Mouse (Mus musculus) regulatory T cell (primary cell): ENCODE results near the gene P2rx3.

ENCODE experiments used
- in situ Hi-C: fragments of 300-600 bp; cut with MboI, MseI; formaldehyde crosslinking; loops from one replicate; pipeline ENCODE4 v1.15.1; 2025; ENCODE audit warnings: high pct_unique_total_duplicates

P2rx3 gene

GRCm38 (mm10) chr2:84999486-85000181 is 37.6 kb downstream of the P2rx3 start:
- in situ Hi-C loops = no loop called here

- in situ Hi-C loops = no loop called here
These were observed 40.9 kb downstream of the P2rx3 start for GRCm38 (mm10) chr2:84996376-84996775.

DNA sequence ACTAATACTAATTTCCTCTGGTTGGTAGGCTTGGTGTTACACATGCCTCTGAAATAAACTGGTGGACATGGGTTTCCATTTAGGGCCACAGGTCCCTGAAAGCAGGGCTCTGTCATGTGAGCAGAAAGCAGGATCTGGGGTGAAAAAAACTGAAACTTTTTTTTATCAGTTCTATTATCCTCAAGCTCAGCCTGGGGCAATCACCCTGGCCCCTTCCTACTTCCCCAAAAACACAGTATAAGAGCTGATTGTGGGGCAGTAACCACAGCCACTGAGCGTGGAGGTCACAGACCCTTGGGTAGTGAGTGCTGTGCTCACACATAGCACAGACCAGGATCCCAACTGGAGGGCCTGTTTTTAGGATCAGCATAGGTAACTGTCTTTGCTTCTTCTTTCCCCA is 49.3 kb downstream of the P2rx3 start, which contains the start of gene Prg3:
Prg3 (plus strand) TSS at position 286 of the 400 bp plus-strand sequence.
- in situ Hi-C loops = no loop called here

GRCm38 (mm10) chr2:84980188-84980587 is 57.1 kb downstream of the P2rx3 start, which contains the start of gene Prg2:
TSS of gene Prg2 (plus strand) at chr2:84980461.
- in situ Hi-C loops = no loop called here

GRCm38 (mm10) chr2:84975580-84975979 is 61.7 kb downstream of the P2rx3 start:
- in situ Hi-C loops = no loop called here

DNA sequence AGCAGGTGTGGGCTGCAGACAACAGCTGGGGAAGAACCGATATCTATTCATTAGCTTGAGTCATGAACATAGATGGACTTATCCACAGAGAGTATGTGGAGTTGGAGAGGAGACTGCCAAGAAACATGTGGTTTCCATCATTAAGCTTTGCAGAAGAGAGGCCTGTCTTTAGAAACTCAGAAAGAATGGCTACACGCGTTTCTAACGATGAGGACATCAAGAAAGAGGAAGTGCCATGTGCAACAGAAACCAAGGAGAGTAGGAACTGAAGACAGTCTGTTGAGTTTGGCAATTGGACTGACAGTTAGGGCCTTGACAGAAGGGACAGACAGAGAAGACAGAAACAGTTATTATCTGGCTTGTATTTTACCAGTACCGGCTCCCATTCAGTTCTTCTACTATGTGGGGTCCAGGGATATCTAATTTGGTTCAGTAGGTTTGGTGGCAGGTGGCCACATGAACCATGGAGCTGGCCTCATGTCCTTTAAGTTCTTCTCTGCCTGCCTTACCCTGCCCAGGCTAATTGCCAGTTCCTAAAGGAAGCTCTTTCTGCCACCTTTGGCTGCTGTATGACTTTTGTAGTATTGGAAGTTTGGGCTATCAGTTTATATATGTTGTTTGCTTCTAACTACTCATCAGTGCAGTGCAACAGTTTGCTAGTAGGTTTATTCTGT is 69.8 kb downstream of the P2rx3 start:
- in situ Hi-C loops = no loop called here

GRCm38 (mm10) chr2:84964111-84964801 is 73.0 kb downstream of the P2rx3 start:
- in situ Hi-C loops = no loop called here

- in situ Hi-C loops = no loop called here
These were observed 74.3 kb downstream of the P2rx3 start for GRCm38 (mm10) chr2:84962906-84963507.

GRCm38 (mm10) chr2:84961901-84962300 is 75.4 kb downstream of the P2rx3 start:
- in situ Hi-C loops = no loop called here

- in situ Hi-C loops = no loop called here
These were observed 76.0 kb downstream of the P2rx3 start for GRCm38 (mm10) chr2:84961300-84961699.

DNA sequence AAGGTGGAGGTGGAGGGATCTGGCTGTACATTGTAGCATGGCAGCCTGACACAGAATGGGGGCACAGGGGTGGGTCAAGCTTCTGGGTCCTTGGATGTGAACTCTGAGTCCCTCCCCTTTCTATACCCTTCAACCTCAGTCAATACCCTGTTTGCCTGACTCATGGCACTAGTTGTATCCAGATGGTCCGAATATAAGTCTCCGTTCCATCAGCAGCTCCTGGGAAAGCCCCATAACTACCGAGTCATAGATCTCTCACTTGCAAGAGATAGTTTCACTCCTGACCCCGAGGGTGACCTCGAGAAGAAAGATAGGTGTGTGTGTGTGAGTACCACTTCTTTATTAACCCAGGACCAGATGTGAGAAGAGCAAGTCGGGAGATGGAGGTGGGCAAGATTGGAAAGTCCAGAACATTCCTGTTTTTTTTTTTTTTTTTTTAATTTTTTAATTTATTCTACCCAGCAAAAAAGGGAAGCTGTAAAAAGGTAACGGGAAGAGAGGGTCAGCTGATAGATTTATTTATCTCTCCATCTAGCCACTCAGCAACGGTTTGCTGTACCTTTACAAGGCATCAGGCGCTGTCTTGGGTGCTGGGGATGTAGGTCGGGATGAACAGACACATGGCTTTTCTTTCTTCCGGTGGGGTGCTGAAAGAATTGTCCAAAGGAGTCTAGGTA is 78.5 kb downstream of the P2rx3 start:
- in situ Hi-C loops = loop anchor here (5.0 to 10.0 kb wide), 2 partner anchors 86 to 1304 kb away; no protein-coding TSS in a partner anchor

- in situ Hi-C loops = loop anchor here (5.0 to 10.0 kb wide), 2 partner anchors 84 to 1301 kb away; no protein-coding TSS in a partner anchor
These were observed 81.0 kb downstream of the P2rx3 start for GRCm38 (mm10) chr2:84956274-84956673.

GRCm38 (mm10) chr2:84955435-84955834 is 81.8 kb downstream of the P2rx3 start:
- in situ Hi-C loops = loop anchor here (5.0 to 10.0 kb wide), 2 partner anchors 83 to 1301 kb away; no protein-coding TSS in a partner anchor

- in situ Hi-C loops = loop anchor here (10.0 kb wide), 1 partner anchor 1298 kb away; no protein-coding TSS in a partner anchor
These were observed 84.6 kb downstream of the P2rx3 start for GRCm38 (mm10) chr2:84952693-84953092.

DNA sequence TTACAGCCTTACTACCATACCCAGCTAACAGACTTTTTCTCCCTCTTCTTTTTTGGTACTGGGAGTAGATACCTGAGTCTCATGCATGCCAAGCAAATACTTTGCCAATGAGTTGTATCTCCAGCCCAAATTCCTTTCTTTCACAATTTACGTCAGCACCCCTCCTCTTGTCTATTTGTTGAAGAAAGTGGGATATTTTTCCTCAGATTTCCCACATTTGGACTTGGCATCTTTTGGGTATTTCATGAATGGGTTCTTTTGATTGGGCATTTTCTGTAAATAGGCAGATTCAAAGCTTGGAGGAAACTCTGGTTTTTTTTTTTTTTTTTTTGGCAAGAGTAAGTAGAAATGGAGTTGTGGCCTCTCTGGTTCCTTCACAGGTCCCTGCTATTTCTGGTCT is 85.0 kb downstream of the P2rx3 start:
- in situ Hi-C loops = loop anchor here (10.0 kb wide), 1 partner anchor 1297 kb away; no protein-coding TSS in a partner anchor

- in situ Hi-C loops = loop anchor here (10.0 kb wide), 1 partner anchor 1296 kb away; no protein-coding TSS in a partner anchor
These were observed 86.2 kb downstream of the P2rx3 start for GRCm38 (mm10) chr2:84951027-84951426.

- in situ Hi-C loops = no loop called here
These were observed 88.5 kb downstream of the P2rx3 start for GRCm38 (mm10) chr2:84948721-84949120.
